Mouse (Mus musculus): Measurements from ENCODE around the gene Capn15. TPM values are rescaled to one million over a fixed set of nuclear protein-coding genes. Genes with fewer than 3 reads are reported as not detected.
A peak's percentile ranks its signal among the peaks of the same experiment; 100 is the strongest.

Gene Capn15
- total RNA-seq, 1 experiment from 2014 or later, result 2.3 TPM

DNA sequence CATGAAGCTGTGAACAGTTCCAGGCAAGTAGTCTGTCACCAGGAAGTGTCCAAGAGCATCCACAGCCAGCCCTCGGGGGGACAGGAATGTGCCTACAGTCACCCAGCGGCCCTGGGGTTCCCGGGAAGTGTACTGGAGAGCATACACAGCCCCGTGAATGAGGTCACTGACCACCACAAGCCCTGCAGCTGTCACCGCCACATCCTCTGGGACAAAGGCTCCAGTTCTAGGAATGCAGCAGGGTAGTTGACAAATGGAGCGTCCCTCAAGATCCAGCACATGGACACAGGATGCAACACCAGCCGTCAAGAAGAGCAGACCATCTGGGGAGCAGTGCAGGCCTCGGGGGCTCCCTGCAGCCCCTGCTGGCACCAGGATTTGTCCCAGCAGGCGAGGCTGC is 41.8 kb downstream of the Capn15 start:
- no peak for ATAC-seq (replicated peaks; ENCODE audit: insufficient number of reproducible peaks, low FRiP score, low TSS enrichment, poor library complexity, severe bottlenecking)

DNA sequence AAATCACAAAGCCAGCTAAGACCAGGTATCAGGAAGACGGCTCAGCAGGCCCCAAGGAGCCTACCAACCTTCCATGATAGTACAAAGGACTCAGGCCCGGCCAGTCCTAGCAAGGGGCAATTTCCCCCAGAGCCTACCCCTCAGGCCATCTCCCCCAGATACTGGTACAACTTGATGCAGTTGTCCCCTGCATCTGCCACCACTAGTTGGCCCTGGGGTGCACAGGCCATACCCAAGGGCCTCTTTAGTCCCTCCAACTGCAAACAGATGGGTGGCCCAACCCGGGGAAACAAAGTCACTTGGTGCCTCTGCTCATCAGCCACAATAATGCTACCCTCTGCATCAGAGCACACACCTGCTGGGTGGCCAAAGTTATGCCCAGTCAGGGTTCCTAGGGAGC is 42.4 kb downstream of the Capn15 start:
- no peak for ATAC-seq (replicated peaks; ENCODE audit: insufficient number of reproducible peaks, low FRiP score, low TSS enrichment, poor library complexity, severe bottlenecking)

DNA sequence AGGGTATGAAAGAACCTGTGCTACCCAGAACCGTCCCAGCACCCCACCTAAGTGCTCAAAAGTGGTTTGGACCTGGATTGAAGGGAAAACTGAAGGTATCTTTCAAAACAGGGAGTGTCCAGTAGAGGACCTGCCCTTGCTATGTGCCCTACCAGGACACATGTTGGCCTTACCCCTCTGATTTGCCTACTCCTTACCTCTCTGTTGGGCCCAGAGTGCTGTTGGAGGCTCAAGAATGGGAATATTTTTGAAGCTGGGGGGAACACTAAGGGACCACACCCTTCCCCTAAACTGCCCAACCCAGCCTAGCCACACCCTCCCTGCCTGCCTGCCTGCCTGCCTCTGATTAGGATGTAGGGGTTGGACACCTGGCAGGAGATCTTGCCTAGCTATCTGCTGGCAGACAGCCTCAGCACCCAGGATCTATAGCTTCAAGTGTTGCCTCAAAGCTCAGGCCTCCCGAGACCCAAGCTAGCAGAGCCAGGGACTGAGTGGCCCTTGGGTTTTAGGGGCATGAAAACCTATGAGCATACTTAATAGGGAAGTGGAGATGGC is 42.9 kb downstream of the Capn15 start:
- no peak for ATAC-seq (replicated peaks; ENCODE audit: insufficient number of reproducible peaks, low FRiP score, low TSS enrichment, poor library complexity, severe bottlenecking)

DNA sequence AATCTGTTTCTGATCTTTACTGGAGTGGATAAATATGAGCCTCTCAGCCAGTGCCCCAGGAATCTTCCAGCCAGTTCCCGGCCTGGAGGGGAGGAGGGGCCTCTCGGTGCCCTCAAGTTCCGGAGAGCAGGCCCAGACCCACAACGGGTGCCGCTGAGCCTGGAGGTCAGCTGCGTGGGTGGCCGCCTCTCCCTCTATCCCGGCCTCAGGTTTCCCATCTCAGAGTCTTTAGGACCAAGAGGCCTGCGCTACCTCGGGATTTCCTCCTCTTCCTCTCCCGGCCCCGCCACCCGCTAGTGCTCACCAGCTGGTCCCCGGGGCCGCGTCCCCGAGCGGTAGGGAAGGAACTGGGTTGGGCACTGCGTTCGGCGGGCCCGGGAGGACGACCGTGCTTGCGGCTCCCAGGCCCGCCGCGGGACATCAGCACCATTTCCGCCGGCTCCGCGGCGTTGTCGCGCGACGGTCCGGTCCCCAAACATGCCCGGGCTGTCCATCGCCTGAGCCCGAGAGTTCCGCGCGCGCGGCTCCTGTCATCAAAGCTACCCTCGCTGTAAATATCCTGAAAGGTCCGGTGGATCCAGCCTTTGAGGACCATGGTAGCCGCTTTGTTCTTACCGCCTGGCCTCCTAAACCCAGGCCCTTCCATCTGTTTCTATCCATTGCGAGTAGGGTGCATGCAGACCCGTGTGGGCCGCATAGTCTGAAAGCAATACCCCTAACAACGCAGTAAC is 43.9 kb downstream of the Capn15 start:
- peak; percentile 42; the same call in 1 of the 2 replicates for ATAC-seq (replicated peaks; ENCODE audit: insufficient number of reproducible peaks, low FRiP score, low TSS enrichment, poor library complexity, severe bottlenecking)

DNA sequence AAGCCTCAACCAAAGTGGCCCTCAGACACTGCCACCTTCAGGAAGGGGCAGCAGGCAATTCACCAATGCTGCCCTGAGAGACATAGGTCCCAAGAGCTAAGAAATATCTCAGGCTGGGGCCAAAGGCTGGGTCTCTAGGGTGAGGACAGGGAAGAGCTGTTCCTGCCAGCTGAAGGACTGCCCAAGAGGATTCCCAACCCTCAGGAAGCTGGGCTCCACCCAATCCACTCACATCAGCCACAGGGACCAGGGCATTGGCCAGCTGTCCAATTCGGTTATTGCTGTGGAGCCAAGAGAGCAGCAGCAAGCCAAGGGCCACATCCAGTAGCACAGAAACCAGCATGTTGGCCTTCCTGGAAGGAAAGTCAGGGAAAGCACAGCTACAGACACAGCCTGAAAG is 51.1 kb downstream of the Capn15 start:
- no peak for ATAC-seq (replicated peaks; ENCODE audit: insufficient number of reproducible peaks, low FRiP score, low TSS enrichment, poor library complexity, severe bottlenecking)

DNA sequence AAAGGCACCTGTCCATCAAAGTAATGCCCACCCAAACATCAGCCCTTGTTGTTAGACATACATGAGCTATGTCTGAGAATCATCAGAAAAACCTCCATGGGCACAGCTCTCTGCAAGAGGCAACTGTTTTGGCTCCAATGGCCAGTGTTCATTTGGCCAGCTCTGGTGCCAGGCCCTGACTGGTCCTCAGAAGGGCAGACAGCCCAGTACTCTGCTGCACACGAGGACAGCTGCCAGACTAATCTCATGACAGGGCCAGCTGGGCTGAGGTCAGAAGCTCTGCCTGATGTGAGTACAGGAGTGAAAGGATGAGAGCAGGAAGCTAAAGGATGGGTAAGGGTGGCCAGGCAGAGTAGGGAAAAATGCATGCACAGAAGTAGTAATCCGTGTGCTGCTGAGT is 60.2 kb downstream of the Capn15 start:
- ATAC-seq (replicated peaks; ENCODE audit: insufficient number of reproducible peaks, low FRiP score, low TSS enrichment, poor library complexity, severe bottlenecking), result no peak

DNA sequence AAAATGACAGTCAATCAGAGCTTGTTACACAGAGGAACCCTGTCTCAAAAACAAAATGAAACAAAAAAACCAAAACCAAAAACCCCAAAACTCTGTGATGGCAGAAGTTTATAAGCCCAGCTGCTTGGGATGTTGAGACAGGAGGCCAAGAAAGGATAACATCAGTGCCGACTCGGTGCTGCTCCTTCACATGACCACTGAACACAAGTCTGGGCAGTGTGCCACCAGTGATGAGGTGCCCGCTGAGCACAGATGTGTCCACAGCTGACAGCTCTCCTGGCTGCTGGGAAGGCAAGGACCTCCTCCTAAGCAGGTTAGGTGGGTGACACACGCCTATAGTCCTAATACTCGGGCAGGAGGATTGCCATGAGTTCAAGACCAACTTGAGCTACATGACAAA is 63.5 kb downstream of the Capn15 start:
- no peak for ATAC-seq (replicated peaks; ENCODE audit: insufficient number of reproducible peaks, low FRiP score, low TSS enrichment, poor library complexity, severe bottlenecking)

DNA sequence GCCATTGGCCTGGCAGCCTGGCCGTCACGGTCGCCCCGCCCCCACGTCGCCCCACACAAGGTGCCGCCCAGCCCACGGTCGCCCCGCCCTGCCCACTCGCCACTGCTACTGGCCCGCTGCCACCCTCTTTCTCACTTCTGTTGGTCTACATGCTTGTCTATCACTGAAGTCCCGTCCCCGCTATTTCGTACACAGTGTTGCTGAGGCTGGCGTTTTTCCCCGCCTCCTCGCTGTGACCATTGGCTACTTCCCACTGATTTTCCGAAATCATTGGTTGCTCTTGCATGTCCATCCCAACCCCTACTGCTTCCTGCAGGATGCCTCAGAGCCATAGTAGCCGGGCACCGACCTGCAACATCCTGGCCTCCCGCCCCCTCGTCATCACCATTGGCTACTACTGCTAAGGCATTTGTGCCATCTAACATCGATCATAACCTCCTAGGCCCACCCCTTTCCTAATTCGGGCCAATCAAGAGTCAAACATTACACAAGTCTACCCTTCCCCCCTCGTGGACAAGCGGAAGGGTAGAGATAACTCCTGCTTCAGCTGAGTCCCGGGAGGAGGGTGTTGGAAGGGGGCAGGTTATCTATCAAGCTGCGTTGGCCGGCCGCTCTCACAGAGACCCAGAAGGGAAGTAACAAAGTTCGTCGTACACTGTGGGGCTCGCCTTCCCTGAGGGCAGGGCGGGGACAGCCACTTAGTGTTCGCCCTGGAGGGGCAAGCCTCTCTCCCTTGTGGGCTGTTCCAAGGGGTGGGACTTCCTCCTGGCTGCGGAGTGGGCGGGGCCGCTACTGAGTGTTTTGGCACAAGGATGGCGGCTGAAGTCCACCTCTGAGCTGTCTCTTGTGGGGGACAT is 65.6 kb downstream of the Capn15 start:
- peak; percentile 95 for ATAC-seq (replicated peaks; ENCODE audit: insufficient number of reproducible peaks, low FRiP score, low TSS enrichment, poor library complexity, severe bottlenecking)

DNA sequence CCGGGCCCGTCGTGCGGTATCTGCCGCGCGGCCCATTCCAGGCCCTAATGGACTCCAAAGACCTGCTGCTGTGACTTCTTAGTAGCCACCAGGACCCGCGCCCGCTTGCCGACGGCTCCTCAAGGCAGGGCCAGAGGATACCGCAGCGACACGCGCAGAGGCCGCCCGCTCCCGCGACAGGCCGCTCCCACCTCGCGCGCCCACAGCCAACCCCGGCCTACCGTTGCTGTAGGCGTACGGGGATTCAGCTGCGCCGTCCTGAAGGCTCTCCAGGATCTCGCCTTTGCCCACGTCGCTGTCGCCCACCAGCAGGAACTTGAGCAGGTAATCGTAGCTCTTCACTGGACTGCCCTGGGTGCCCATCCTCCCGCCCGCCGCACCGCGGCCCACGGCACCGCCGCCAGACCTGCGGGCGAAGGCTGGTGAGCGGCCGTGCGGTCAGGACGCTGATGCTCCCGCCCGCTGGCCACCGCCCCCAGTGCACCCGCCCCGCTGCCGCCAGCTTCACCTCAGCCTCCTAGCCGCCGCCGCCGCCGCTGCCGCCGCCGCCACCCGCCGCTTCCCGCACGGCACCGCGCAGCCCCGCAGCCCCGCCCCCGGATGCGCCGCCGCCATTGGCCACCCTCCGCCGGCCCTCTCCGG is 66.3 kb downstream of the Capn15 start, which contains the start of gene Rab40c:
Gene Rab40c, minus strand, starts transcription at position 584 of the 642 bp plus-strand sequence.
- ATAC-seq (replicated peaks; ENCODE audit: insufficient number of reproducible peaks, low FRiP score, low TSS enrichment, poor library complexity, severe bottlenecking), result no peak

DNA sequence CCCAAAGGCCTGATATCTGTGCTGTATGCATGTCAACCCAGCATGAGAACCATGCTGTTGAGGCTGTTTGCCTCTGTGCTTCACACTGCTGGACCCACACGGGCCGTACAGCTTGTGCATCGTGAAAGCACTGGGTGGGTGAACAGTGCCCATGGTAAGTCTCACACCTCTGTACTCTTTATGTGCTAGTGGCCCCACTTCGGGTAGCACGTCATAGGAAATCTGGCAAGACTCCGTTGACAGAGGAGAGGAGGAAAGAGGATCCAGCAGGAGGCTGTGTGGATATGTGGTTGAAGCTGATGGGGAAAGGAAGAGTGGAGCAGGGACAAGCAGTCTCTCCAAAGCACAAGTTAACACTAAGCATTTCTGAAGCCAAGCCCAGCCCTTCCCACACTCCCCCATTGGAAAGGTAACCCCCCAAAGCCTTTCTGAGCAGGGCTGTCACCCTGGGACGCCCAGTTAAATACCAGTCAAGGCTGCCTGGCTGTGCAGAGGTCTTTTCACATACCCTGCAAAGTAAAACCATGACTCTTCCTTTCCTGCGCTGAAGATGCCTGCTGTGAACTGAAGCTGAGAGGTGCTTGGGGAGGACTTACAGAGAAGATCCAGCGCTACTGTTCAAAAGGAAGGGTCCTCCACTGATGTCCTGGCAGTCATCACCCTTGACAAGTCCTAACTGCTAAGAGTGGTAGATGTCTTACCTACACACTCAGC is 67.4 kb downstream of the Capn15 start:
- no peak for ATAC-seq (replicated peaks; ENCODE audit: insufficient number of reproducible peaks, low FRiP score, low TSS enrichment, poor library complexity, severe bottlenecking)

DNA sequence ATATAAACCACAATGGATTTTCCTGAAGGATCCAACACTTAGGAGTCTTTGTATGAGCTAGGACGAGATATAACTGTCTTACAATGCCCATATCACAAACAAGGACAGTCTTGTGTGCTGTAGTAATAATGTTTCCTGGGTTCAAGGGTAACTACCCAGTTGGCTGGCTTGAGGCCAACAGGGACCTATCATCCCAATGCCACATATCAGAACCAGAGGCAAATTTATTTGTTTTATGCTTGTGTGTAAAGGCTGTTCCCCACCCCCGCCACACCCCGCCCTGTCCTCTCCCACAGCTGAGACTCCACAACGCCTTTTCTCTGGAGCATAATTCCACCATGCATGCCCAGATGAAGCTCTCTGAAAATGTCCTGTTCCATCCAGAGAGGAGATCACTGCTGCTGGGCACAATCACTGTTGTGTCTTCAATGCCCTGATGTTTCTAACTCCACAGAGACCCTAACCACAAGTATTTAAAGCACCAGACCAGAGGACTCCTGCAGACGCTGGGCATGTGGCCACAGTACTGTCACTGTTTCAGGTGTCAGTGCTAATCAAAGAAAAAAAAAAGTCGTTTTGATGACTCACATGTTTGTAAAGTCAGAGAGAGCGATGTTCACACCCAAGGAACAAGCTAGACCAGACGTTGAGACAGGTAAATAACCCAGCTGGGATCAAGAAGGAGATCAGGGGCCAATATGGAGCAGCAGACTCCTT is 68.5 kb downstream of the Capn15 start:
- ATAC-seq (replicated peaks; ENCODE audit: insufficient number of reproducible peaks, low FRiP score, low TSS enrichment, poor library complexity, severe bottlenecking), result no peak

DNA sequence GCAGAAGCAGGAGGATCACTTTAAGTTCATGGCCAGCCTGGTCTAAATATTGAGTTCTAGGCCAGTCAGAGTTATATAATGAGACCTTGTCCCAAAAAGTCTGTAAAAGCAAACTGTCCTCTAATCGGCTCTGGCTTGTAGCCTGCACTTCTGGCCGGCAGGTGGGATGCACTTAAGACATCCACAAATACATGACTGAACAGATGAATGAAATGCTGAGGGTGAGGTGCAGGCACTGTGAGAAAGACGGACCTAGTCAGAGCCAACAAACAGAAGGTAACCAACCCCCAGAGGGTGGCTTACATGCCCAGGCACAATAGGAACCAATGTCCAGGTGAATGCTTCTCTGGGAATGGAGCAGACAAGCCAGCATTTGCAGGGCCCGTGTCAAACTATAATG is 71.3 kb downstream of the Capn15 start:
- no peak for ATAC-seq (replicated peaks; ENCODE audit: insufficient number of reproducible peaks, low FRiP score, low TSS enrichment, poor library complexity, severe bottlenecking)

DNA sequence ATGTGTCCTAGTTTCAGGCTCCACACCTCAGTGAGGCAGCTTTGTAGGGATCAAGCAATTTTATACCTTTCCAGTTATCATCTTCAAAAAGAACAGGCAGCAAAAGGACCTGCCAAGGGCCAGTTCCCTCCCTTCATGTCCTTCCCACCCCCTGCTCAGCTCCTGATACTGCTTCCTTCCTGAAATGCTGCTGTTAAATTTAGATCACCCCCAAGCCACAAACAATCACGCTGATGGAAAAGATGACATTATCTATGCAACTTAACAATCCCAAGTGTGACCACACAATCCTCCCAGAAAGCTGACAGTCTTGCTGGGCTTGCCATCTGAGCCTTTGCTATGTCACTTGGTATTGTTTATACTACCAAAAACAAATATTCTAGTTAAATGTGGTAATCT is 71.7 kb downstream of the Capn15 start:
- no peak for ATAC-seq (replicated peaks; ENCODE audit: insufficient number of reproducible peaks, low FRiP score, low TSS enrichment, poor library complexity, severe bottlenecking)

DNA sequence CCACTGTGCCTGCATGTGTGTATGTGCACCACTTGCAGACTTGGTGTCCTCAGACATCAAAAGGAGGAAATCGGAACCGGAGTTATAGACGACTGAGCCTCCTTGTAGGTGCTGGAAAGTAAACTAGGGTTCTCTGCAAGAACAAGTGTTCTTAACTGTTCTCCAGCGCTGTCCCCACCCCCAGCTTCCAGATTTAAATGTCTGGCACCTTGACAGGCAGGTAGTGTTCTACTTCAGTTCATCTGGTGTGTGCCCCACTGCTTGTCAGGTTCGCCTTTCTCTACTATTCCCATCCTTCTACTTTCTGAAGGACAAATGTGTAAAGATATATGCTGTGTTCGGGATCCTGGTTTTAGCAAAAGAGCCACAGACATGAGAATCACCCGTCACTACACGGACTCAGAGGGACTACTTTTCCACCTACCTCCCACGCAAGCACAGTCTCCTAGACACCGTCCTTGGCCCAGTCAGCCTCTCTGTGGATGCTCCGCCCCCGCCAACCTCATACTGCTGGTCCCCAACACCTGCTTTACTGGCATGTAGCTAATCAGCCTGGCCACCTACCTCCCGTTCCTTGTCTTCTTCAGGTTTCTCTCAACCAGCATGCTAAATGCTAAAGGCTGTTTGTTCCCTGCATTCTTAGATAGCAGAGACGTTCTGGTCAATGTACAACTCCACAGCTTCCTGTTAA is 72.3 kb downstream of the Capn15 start:
- no peak for ATAC-seq (replicated peaks; ENCODE audit: insufficient number of reproducible peaks, low FRiP score, low TSS enrichment, poor library complexity, severe bottlenecking)

DNA sequence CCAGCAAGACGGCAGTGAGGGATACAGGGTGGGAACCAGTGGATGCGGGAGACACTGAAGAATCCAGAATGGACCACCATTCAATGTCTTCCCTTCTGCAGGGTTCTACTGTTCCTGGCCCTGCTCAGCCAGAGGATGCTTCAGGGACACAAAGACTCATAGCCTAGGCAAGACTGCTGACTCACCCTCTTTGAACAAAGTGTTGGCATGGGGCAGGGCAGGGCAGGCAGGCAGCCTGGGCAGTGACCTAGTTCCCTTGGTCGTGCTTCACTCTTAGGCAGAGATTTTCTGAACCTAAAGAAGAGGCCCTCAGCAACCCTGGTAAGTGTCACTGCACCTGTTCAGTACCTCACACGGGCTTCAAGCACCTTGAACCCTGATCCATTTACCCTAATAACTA is 73.8 kb downstream of the Capn15 start:
- ATAC-seq (replicated peaks; ENCODE audit: insufficient number of reproducible peaks, low FRiP score, low TSS enrichment, poor library complexity, severe bottlenecking), result no peak

Data from monocyte, adult 5-6 weeks (primary cell).